ENCODE assay signal across 8 mouse cellular contexts in the genomic region with DNA sequence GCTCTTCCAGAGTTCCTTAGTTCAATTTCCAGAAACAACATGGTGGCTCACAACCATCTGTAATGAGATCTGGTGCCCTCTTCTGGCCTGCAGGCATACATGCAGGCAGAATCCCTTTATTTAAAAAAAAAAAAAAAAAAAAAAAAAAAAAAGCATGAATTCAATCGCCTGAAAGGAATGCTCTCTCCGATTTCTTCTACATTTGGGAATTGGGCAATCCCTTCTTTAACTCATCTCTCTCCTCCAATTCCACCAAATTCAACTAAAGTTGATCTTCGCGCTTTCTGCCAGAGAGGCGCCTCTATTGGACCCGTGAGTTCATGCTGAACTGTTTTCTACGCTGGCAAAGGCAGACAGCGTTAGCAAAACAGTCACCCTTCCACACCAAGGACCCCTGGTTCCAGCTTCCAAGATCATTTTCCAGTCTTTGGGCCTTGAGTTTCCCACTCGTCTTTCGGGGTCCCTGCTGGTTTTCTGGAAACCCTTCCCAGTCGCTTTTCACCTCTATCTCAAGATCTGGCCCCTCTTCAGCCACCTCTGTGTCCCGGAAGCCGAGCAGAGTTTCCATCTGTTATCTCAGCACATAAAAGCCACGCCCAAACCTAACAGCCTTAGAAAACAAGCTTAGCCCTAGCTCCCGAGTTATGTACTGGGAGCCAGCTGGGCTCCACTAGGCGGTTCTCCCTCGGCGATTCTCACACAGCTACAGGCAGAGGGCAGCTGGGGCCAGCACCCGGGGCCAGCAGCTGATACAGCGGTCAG. TPM values are rescaled to one million over a fixed set of nuclear protein-coding genes. Genes with fewer than 3 reads are reported as not detected.
DNase-seq lines count a peak whose midpoint lies in the region; ATAC-seq and TF ChIP-seq lines count a peak whose summit lies in the region.

No protein-coding gene starts in this region.

- WGBS in stomach, embryonic 15.5 days, result 12% methylated on average over 20 of the region's 20 CpGs

- DNase-seq in 3T3-L1 (ENCODE audit: low read depth, low spot score) (peak; percentile 44), Patski (ENCODE audit: low read depth, low spot score) (no peak)
- DNase-seq in heart, postnatal 14 days, result peak; percentile 67 to 74
- DNase-seq in kidney, postnatal 4 days, result peak; percentile 50 to 71
- peak; percentile 55 for DNase-seq in mesoderm, embryonic 11.5 days (ENCODE audit: low read depth, low spot score)
- no peak for DNase-seq in urinary bladder, adult 2 months (ENCODE audit: low spot score)

- peak; percentile 71 for TF ChIP-seq CTCF in Patski (IDR thresholded peaks at IDR 0.05)

- H3K27me3 ChIP-seq in Patski, result no peaks in the 10 kb centered on the region
- H3K27me3 ChIP-seq in stomach, embryonic 15.5 days (replicated peaks), result no peaks in the 10 kb centered on the region

- H3K4me3 ChIP-seq in stomach, embryonic 15.5 days (replicated peaks), result peak overlapping the region; percentile 39

- no peak overlapping the region for H3K9ac ChIP-seq in stomach, embryonic 15.5 days

- H3K36me3 ChIP-seq in stomach, embryonic 15.5 days, result peaks cover 8% of the 10 kb centered on the region

- CTCF ChIA-PET in Patski (lab: Charles Lee), result interaction anchor here (0.7 to 5.8 kb wide), 10 partner anchors 9 to 597 kb away, joined by 3 to 33 read pairs (median 4); no protein-coding TSS in a partner anchor

- ATAC-seq in Patski, result peak; percentile 46
- peak; percentile 85 for ATAC-seq in erythroid progenitor cell, adult 5-6 weeks (replicated peaks; ENCODE audit: low FRiP score, poor library complexity, severe bottlenecking)
- peak; percentile 86 for ATAC-seq in stomach, embryonic 15.5 days (ENCODE audit: insufficient read depth, low FRiP score, low read depth)

- H3K27ac ChIP-seq in stomach, embryonic 15.5 days, result peak overlapping the region; percentile 52; the same call in 1 of the 2 replicates

- in situ Hi-C loops in Patski (cut with MboI; ENCODE audit: low pct_unique_long_range_greater_than_20kb), result loop anchor here (5.0 to 10.0 kb wide), 3 partner anchors 599 to 866 kb away; partner anchors contain the start of gene Rrh

- H3K4me1 ChIP-seq in stomach, embryonic 15.5 days, result peaks cover 6% of the 10 kb centered on the region; the same call in 1 of the 2 replicates

- POLR2A ChIA-PET in Patski (lab: Charles Lee), result interaction anchor here (0.6 to 0.9 kb wide), 2 partner anchors 13 to 591 kb away, joined by 3 read pairs; no protein-coding TSS in a partner anchor

- H3K4me2 ChIP-seq in stomach, embryonic 15.5 days, result peak overlapping the region; percentile 68

- intact Hi-C loops in heart, postnatal 14 days (cut with DNase I), result loop anchor here (5.0 to 10.0 kb wide), 2 partner anchors 84 to 506 kb away; no protein-coding TSS in a partner anchor

- H3K9me3 ChIP-seq in stomach, embryonic 15.5 days, result no peaks in the 10 kb centered on the region

RNA-seq across cellular contexts. Expression of gene Ostc, which starts 18.2 kb away (rescaled TPM):
- polyA plus RNA-seq in Patski (2021), result 244 TPM
- total RNA-seq in erythroid progenitor cell, adult 5-6 weeks (2015; ENCODE audit: low replicate concordance), result 50.3 and 78.2 TPM in 2 replicates
- 27.6 and 35.3 TPM in 2 replicates for total RNA-seq in erythroid progenitor cell, adult 5-6 weeks (2017; ENCODE audit: low replicate concordance)
- 10 to 100 TPM; 42.1 to 55.0 TPM for total RNA-seq in heart, postnatal 14 days (2021)
- 423 and 433 TPM in 2 replicates for polyA plus RNA-seq in stomach, embryonic 15.5 days (2015; fragmentation: Nextera tagmentation; extraction: Ambion mirVana)
- 89.6 and 103 TPM in 2 replicates for polyA plus RNA-seq in urinary bladder, adult 2 months (2012; rRNA removed)

RNA-seq across cellular contexts. Expression of gene Rpl34, which starts 39.2 kb away (rescaled TPM):
- 621 TPM for polyA plus RNA-seq in Patski (2021)
- total RNA-seq in erythroid progenitor cell, adult 5-6 weeks (2015; ENCODE audit: low replicate concordance), result 421 and 458 TPM in 2 replicates
- total RNA-seq in erythroid progenitor cell, adult 5-6 weeks (2017; ENCODE audit: low replicate concordance), result 604 and 672 TPM in 2 replicates
- total RNA-seq in heart, postnatal 14 days (2021), result 100 to 1,000 TPM; 373 to 414 TPM
- 843 and 874 TPM in 2 replicates for polyA plus RNA-seq in stomach, embryonic 15.5 days (2015; fragmentation: Nextera tagmentation; extraction: Ambion mirVana)
- polyA plus RNA-seq in urinary bladder, adult 2 months (2012; rRNA removed), result 2,153 and 2,445 TPM in 2 replicates

Comparison
In these comparisons a context has a peak if more than half of its experiments do, and no peak if none do; other contexts are left out.
1. DNase-seq: peak in 3T3-L1 (single experiment), heart, postnatal 14 days (2 of 2), kidney, postnatal 4 days (2 of 2) and mesoderm, embryonic 11.5 days (single experiment); none in Patski (single experiment) and urinary bladder, adult 2 months (single experiment).
2. Peak in every context shown above with its lines, with median percentiles within 50 percentile points of each other: ATAC-seq.